20 mouse cellular contexts compared by ENCODE assay signal in the genomic region with DNA sequence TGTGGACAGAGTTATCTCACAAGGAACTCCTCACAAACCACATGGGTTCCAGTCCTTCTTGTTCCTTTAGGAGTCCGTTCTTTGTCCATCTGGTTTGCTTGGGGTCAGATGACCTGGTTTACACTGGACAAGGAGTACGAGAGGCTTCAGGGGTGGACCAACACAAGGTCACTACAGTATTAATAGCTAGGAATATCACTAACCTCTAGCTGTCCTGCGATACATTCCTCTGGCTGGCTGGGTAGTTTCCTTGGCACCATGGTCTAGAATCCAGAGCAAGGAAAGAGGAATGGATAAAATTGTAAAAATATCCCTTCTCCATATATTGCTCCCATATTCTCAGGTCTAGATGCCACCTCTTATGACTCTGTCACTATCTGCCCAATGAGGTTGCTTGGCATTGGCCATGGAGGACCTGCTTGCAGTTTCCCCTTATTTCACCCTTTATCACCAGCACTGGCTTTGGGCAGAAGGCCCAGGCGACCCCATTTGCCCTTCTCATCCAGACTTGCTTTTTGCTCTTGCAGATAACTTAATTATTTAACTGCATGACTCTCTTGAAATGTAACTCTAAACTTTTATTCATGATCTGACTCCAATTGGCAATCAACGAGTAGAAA.
DNase-seq lines count a peak whose midpoint lies in the region; ATAC-seq and TF ChIP-seq lines count a peak whose summit lies in the region.
"Had no signal": no experiment of that assay in that cellular context is flagged by ENCODE, and none has a peak within 500 bp of the region (broad histone marks: within the 10 kb centered on the region; RNA-seq: fewer than 3 reads in every experiment).

No protein-coding gene starts in this region.

- no peaks in the 10 kb centered on the region for H3K4me1 ChIP-seq in midbrain, embryonic 11.5 days (ENCODE audit: control insufficient read depth, insufficient read depth, low read length)
- no peaks in the 10 kb centered on the region for H3K4me1 ChIP-seq in midbrain, embryonic 16.5 days (ENCODE audit: control insufficient read depth, insufficient read depth, low read length)
- H3K4me1 ChIP-seq in stomach, postnatal 0 days (replicated peaks; ENCODE audit: control insufficient read depth, insufficient read depth): no peaks in the 10 kb centered on the region
- H3K4me1 ChIP-seq: embryonic facial prominence, embryonic 13.5 days; forebrain, embryonic 12.5 days; hindbrain, embryonic 12.5 days had no signal

- no peak overlapping the region for H3K27ac ChIP-seq in midbrain, embryonic 11.5 days (ENCODE audit: low read depth, low read length)
- no peak overlapping the region for H3K27ac ChIP-seq in midbrain, embryonic 16.5 days (ENCODE audit: low read length)
- no peak overlapping the region for H3K27ac ChIP-seq in stomach, postnatal 0 days (replicated peaks)
- H3K27ac ChIP-seq: embryonic facial prominence, embryonic 13.5 days; forebrain, embryonic 12.5 days; hindbrain, embryonic 12.5 days had no signal

- no peak overlapping the region for H3K4me2 ChIP-seq in midbrain, embryonic 11.5 days
- H3K4me2 ChIP-seq in midbrain, embryonic 16.5 days (ENCODE audit: low read length): no peak overlapping the region
- H3K4me2 ChIP-seq in stomach, postnatal 0 days (replicated peaks; ENCODE audit: low read depth): no peak overlapping the region
- H3K4me2 ChIP-seq: embryonic facial prominence, embryonic 13.5 days; forebrain, embryonic 12.5 days; hindbrain, embryonic 12.5 days had no signal

- intact Hi-C loops in heart, postnatal 14 days (cut with DNase I): no loop called here

- no peak for TF ChIP-seq CTCF in stomach, postnatal 0 days (IDR thresholded peaks at IDR 0.05; ENCODE audit: low read depth)

- H3K9ac ChIP-seq in midbrain, embryonic 11.5 days (ENCODE audit: low read length): no peak overlapping the region
- no peak overlapping the region for H3K9ac ChIP-seq in midbrain, embryonic 16.5 days (ENCODE audit: low read depth, low read length)
- no peak overlapping the region for H3K9ac ChIP-seq in stomach, postnatal 0 days (ENCODE audit: low read length)
- H3K9ac ChIP-seq: embryonic facial prominence, embryonic 13.5 days; forebrain, embryonic 12.5 days; hindbrain, embryonic 12.5 days had no signal

- DNase-seq in cerebellum, postnatal 14 days: peak; percentile 30 to 34
- DNase-seq in cerebellum, adult 11 months: no peak
- peak; percentile 51 for DNase-seq in midbrain, embryonic 11.5 days (ENCODE audit: low spot score, missing footprints)
- peak; percentile 32 to 70 for DNase-seq in heart, postnatal 14 days
- DNase-seq in stomach, postnatal 0 days (ENCODE audit: low spot score): no peak
- no peak for DNase-seq in frontal cortex, postnatal 36 days (ENCODE audit: low spot score in 2 of 2)
- no peak for DNase-seq in retina, postnatal 1 day
- DNase-seq: adrenal gland, postnatal 10 days; cerebellum, adult 2 months; cerebellum, postnatal 25 days; gastrocnemius, postnatal 25 days; kidney, adult 8-10 months had no signal

- H3K27me3 ChIP-seq in midbrain, embryonic 11.5 days (ENCODE audit: control insufficient read depth, insufficient read depth, low read length): no peaks in the 10 kb centered on the region
- no peaks in the 10 kb centered on the region for H3K27me3 ChIP-seq in midbrain, embryonic 16.5 days (ENCODE audit: control insufficient read depth, insufficient read depth, low read depth, low read length)
- no peaks in the 10 kb centered on the region for H3K27me3 ChIP-seq in stomach, postnatal 0 days (ENCODE audit: control insufficient read depth, insufficient read depth, low read length)
- H3K27me3 ChIP-seq: embryonic facial prominence, embryonic 13.5 days; forebrain, embryonic 12.5 days; hindbrain, embryonic 12.5 days had no signal

- no peaks in the 10 kb centered on the region for H3K36me3 ChIP-seq in midbrain, embryonic 11.5 days (ENCODE audit: control insufficient read depth, insufficient read depth, low read length)
- no peaks in the 10 kb centered on the region for H3K36me3 ChIP-seq in midbrain, embryonic 16.5 days (ENCODE audit: control insufficient read depth, insufficient read depth, low read length)
- H3K36me3 ChIP-seq in stomach, postnatal 0 days (ENCODE audit: control insufficient read depth, insufficient read depth, low read length): no peaks in the 10 kb centered on the region
- H3K36me3 ChIP-seq: embryonic facial prominence, embryonic 13.5 days; forebrain, embryonic 12.5 days; hindbrain, embryonic 12.5 days had no signal

- no peak overlapping the region for H3K4me3 ChIP-seq in midbrain, embryonic 11.5 days (ENCODE audit: low read depth, low read length)
- H3K4me3 ChIP-seq in midbrain, embryonic 16.5 days (ENCODE audit: low read depth, low read length): no peak overlapping the region
- no peak overlapping the region for H3K4me3 ChIP-seq in stomach, postnatal 0 days (ENCODE audit: low read depth, low read length)
- H3K4me3 ChIP-seq: embryonic facial prominence, embryonic 13.5 days; forebrain, embryonic 12.5 days; hindbrain, embryonic 12.5 days had no signal

- 82% methylated on average over 5 of the region's 5 CpGs for WGBS in midbrain, embryonic 11.5 days
- 86% methylated on average over 5 of the region's 5 CpGs for WGBS in midbrain, embryonic 16.5 days
- WGBS in stomach, postnatal 0 days: 77% methylated on average over 5 of the region's 5 CpGs

- TF ChIP-seq EP300 in stomach, postnatal 0 days (optimal IDR thresholded peaks at IDR 0.05): no peak

- no peaks in the 10 kb centered on the region for H3K9me3 ChIP-seq in midbrain, embryonic 11.5 days (ENCODE audit: control insufficient read depth, low read length)
- H3K9me3 ChIP-seq in midbrain, embryonic 16.5 days (replicated peaks; ENCODE audit: control insufficient read depth, low read length, poor library complexity, severe bottlenecking): no peaks in the 10 kb centered on the region
- H3K9me3 ChIP-seq in stomach, postnatal 0 days (ENCODE audit: control insufficient read depth, low read length): no peaks in the 10 kb centered on the region
- H3K9me3 ChIP-seq: embryonic facial prominence, embryonic 13.5 days; forebrain, embryonic 12.5 days; hindbrain, embryonic 12.5 days had no signal

- ATAC-seq in midbrain, embryonic 11.5 days (ENCODE audit: low FRiP score): no peak
- ATAC-seq in midbrain, embryonic 16.5 days: no peak
- no peak for ATAC-seq in stomach, postnatal 0 days (ENCODE audit: low FRiP score, low TSS enrichment)
- ATAC-seq: forebrain, embryonic 16.5 days; hindbrain, embryonic 16.5 days; inflammation-experienced regulatory T-cells, adult 6 months; intestine, postnatal 0 days had no signal

Comparison
In these comparisons a context has a peak if more than half of its experiments do, and no peak if none do; other contexts are left out.
1. DNase-seq: peak in cerebellum, postnatal 14 days (2 of 2), midbrain, embryonic 11.5 days (single experiment) and heart, postnatal 14 days (2 of 2); none in cerebellum, adult 11 months (single experiment), stomach, postnatal 0 days (single experiment), frontal cortex, postnatal 36 days (0 of 2) and retina, postnatal 1 day (single experiment).